Mouse (Mus musculus) C2C12 (cell line): Measurements from ENCODE around the gene Tnfrsf13c.

ENCODE experiments used
- CEBPB ChIP-seq: IDR thresholded peaks from one replicate; pipeline ENCODE4 v1.6.1; 2011; ENCODE audit warnings: low read depth, mild to moderate bottlenecking, control low read depth, moderate library complexity
- CTCF ChIP-seq: IDR thresholded peaks from one replicate; pipeline ENCODE4 v1.5.1; 2011; ENCODE audit not compliant: control insufficient read depth, insufficient read depth, insufficient read length
- FOSL1 ChIP-seq: IDR thresholded peaks from one replicate; pipeline ENCODE4 v1.8.0; 2011; ENCODE audit warnings: mild to moderate bottlenecking, low read length; ENCODE audit not compliant: poor library complexity, insufficient read depth, severe bottlenecking
- MAX ChIP-seq: IDR thresholded peaks from one replicate; pipeline ENCODE4 v1.6.1; 2011; ENCODE audit warnings: mild to moderate bottlenecking, control low read depth
- MYOD1 ChIP-seq: IDR thresholded peaks from one replicate; pipeline ENCODE4 v1.6.1; 2011; ENCODE audit warnings: low read depth; ENCODE audit not compliant: control insufficient read depth, insufficient read length
- MYOG ChIP-seq: IDR thresholded peaks from one replicate; pipeline ENCODE4 v1.6.1; 2011; ENCODE audit not compliant: control insufficient read depth, insufficient read length; ENCODE audit errors: extremely low read depth
- USF1 ChIP-seq: IDR thresholded peaks from one replicate; pipeline ENCODE4 v1.6.1; 2011; ENCODE audit warnings: low read depth, mild to moderate bottlenecking, control low read depth, moderate library complexity

DNA sequence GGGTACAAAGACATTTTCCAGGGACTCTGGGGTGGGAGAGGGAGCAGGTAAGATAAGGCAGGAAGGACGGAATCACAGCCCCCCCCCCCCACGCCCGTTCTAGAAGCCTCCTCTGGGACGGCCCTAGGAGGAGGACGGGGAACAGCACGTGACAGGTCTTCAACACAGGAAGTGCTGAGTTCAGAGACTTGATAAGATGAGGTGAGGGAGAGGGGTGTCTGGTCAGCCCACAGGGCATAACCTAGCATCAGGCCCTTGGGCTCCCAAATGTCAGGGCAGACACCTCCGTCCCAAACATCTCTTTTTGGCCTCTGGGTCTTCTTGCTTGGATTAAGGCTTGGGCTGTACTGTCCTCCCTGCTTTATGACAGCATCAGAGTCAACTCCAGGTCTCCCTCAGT lies 918 bp downstream of the Tnfrsf13c start:
- TF ChIP-seq CTCF: no peak
- no peak for TF ChIP-seq USF1
- TF ChIP-seq MAX: no peak
- TF ChIP-seq CEBPB: no peak
- no peak for TF ChIP-seq FOSL1
- TF ChIP-seq MYOD1: no peak
- TF ChIP-seq MYOG: no peak
